Mouse (Mus musculus): ENCODE results near the gene Nek7. TPM values are rescaled to one million over a fixed set of nuclear protein-coding genes. Genes with fewer than 3 reads are reported as not detected.
A peak's percentile ranks its signal among the peaks of the same experiment; 100 is the strongest.

Gene Nek7
- polyA plus RNA-seq, 1 experiment from 2014 or later, result 17.8 TPM

- no peak overlapping the region for H3K9ac ChIP-seq
- H3K27ac ChIP-seq, result no peak overlapping the region
- peaks cover 20% of the 10 kb centered on the region for H3K4me1 ChIP-seq
- no peaks in the 10 kb centered on the region for H3K27me3 ChIP-seq (replicated peaks)
- H3K36me3 ChIP-seq (replicated peaks), result no peaks in the 10 kb centered on the region
- no peak overlapping the region for H3K4me3 ChIP-seq
- 57% methylated on average over 6 of the region's 6 CpGs for WGBS
- no peak overlapping the region for H3K4me2 ChIP-seq
- no peak for ATAC-seq (replicated peaks)
- no peaks in the 10 kb centered on the region for H3K9me3 ChIP-seq
Observed at GRCm38 (mm10) chr1:138517360-138518099, 102.4 kb downstream of the Nek7 start.

- no peaks in the 10 kb centered on the region for H3K9me3 ChIP-seq
- H3K27me3 ChIP-seq (replicated peaks), result no peaks in the 10 kb centered on the region
- WGBS, result 80% methylated on average over 2 of the region's 2 CpGs
- no peaks in the 10 kb centered on the region for H3K36me3 ChIP-seq (replicated peaks)
- ATAC-seq (replicated peaks), result no peak
- no peak overlapping the region for H3K9ac ChIP-seq
- no peak overlapping the region for H3K4me2 ChIP-seq
- H3K4me1 ChIP-seq, result peaks cover 20% of the 10 kb centered on the region
- no peak overlapping the region for H3K4me3 ChIP-seq
- no peak overlapping the region for H3K27ac ChIP-seq
Observed at GRCm38 (mm10) chr1:138516946-138517345, 103.0 kb downstream of the Nek7 start.

GRCm38 (mm10) chr1:138515362-138515761, 104.6 kb downstream of the Nek7 start:
- Histone ChIP-seq H3K4me1 (peaks cover 20% of the 10 kb centered on the region), H3K4me2 (peak overlapping the region; percentile 3; the same call in 1 of the 2 replicates), H3K9ac (no peak overlapping the region), H3K27ac (peak overlapping the region; percentile 27; the same call in 1 of the 2 replicates), H3K36me3 (replicated peaks) (no peaks in the 10 kb centered on the region), H3K27me3 (replicated peaks) (no peaks in the 10 kb centered on the region), H3K9me3 (no peaks in the 10 kb centered on the region), H3K4me3 (no peak overlapping the region)
- ATAC-seq (replicated peaks), result no peak
- WGBS, result 51% methylated on average over 9 of the region's 9 CpGs

GRCm38 (mm10) chr1:138513982-138514381, 106.0 kb downstream of the Nek7 start:
- peaks cover 20% of the 10 kb centered on the region for H3K4me1 ChIP-seq
- H3K4me2 ChIP-seq, result no peak overlapping the region
- H3K9me3 ChIP-seq, result no peaks in the 10 kb centered on the region
- no peaks in the 10 kb centered on the region for H3K36me3 ChIP-seq (replicated peaks)
- H3K9ac ChIP-seq, result no peak overlapping the region
- H3K4me3 ChIP-seq, result no peak overlapping the region
- no peak for ATAC-seq (replicated peaks)
- no peak overlapping the region for H3K27ac ChIP-seq
- H3K27me3 ChIP-seq (replicated peaks), result no peaks in the 10 kb centered on the region
- 87% methylated on average over 4 of the region's 4 CpGs for WGBS

GRCm38 (mm10) chr1:138510566-138510965, 109.4 kb downstream of the Nek7 start:
- Histone ChIP-seq H3K27me3 (replicated peaks) (no peaks in the 10 kb centered on the region), H3K4me2 (no peak overlapping the region), H3K36me3 (replicated peaks) (no peaks in the 10 kb centered on the region), H3K9ac (no peak overlapping the region), H3K4me1 (peaks cover 15% of the 10 kb centered on the region), H3K4me3 (no peak overlapping the region), H3K27ac (no peak overlapping the region), H3K9me3 (no peaks in the 10 kb centered on the region)
- no peak for ATAC-seq (replicated peaks)
- WGBS, result 49% methylated on average over 4 of the region's 4 CpGs

- no peak overlapping the region for H3K4me2 ChIP-seq
- WGBS, result 66% methylated on average over 13 of the region's 13 CpGs
Observed at GRCm38 (mm10) chr1:138507446-138508043, 112.4 kb downstream of the Nek7 start.

GRCm38 (mm10) chr1:138507014-138507413, 112.9 kb downstream of the Nek7 start:
- ATAC-seq (replicated peaks), result no peak; the same call in 1 of the 2 replicates

More at GRCm38 (mm10) chr1:138507446-138508043, 112.4 kb downstream of the Nek7 start:
- Histone ChIP-seq H3K9me3 (no peaks in the 10 kb centered on the region), H3K27ac (peak overlapping the region; percentile 25; the same call in 1 of the 2 replicates), H3K27me3 (replicated peaks) (no peaks in the 10 kb centered on the region), H3K4me3 (no peak overlapping the region), H3K4me1 (peaks cover 25% of the 10 kb centered on the region), H3K36me3 (replicated peaks) (no peaks in the 10 kb centered on the region), H3K9ac (no peak overlapping the region)
- ATAC-seq (replicated peaks), result no peak

GRCm38 (mm10) chr1:138504228-138504627, 115.7 kb downstream of the Nek7 start:
- H3K9me3 ChIP-seq, result no peaks in the 10 kb centered on the region
- 37% methylated on average over 5 of the region's 5 CpGs for WGBS
- peak overlapping the region; percentile 16; the same call in 1 of the 2 replicates for H3K4me2 ChIP-seq
- H3K36me3 ChIP-seq (replicated peaks), result no peaks in the 10 kb centered on the region
- H3K27me3 ChIP-seq (replicated peaks), result no peaks in the 10 kb centered on the region
- peaks cover 49% of the 10 kb centered on the region for H3K4me1 ChIP-seq
- H3K4me3 ChIP-seq, result no peak overlapping the region
- ATAC-seq (replicated peaks), result 0 out of 2 replicates have a peak, but pooled peaks have one; percentile 15
- H3K9ac ChIP-seq, result no peak overlapping the region
- H3K27ac ChIP-seq, result peak overlapping the region; percentile 69

More at GRCm38 (mm10) chr1:138507014-138507413, 112.9 kb downstream of the Nek7 start:
- H3K27ac ChIP-seq, result peak overlapping the region; percentile 25; the same call in 1 of the 2 replicates
- no peak overlapping the region for H3K4me3 ChIP-seq
- H3K4me1 ChIP-seq, result peaks cover 25% of the 10 kb centered on the region
- no peaks in the 10 kb centered on the region for H3K27me3 ChIP-seq (replicated peaks)
- H3K36me3 ChIP-seq (replicated peaks), result no peaks in the 10 kb centered on the region
- H3K9me3 ChIP-seq, result no peaks in the 10 kb centered on the region
- no peak overlapping the region for H3K9ac ChIP-seq
- 39% methylated on average over 4 of the region's 4 CpGs for WGBS
- no peak overlapping the region for H3K4me2 ChIP-seq

GRCm38 (mm10) chr1:138500691-138501090, 119.2 kb downstream of the Nek7 start:
- ATAC-seq (replicated peaks), result no peak
- H3K4me1 ChIP-seq, result peaks cover 60% of the 10 kb centered on the region
- H3K4me3 ChIP-seq, result no peak overlapping the region
- H3K9ac ChIP-seq, result no peak overlapping the region
- peak overlapping the region; percentile 88 for H3K27ac ChIP-seq
- H3K27me3 ChIP-seq (replicated peaks), result no peaks in the 10 kb centered on the region
- 17% methylated on average over 6 of the region's 6 CpGs for WGBS
- H3K4me2 ChIP-seq, result peak overlapping the region; percentile 45; the same call in 1 of the 2 replicates
- no peaks in the 10 kb centered on the region for H3K36me3 ChIP-seq (replicated peaks)
- H3K9me3 ChIP-seq, result no peaks in the 10 kb centered on the region

GRCm38 (mm10) chr1:138500155-138500554, 119.8 kb downstream of the Nek7 start:
- Histone ChIP-seq H3K4me1 (peaks cover 60% of the 10 kb centered on the region), H3K4me3 (peak overlapping the region; percentile 11; the same call in 1 of the 2 replicates), H3K36me3 (replicated peaks) (no peaks in the 10 kb centered on the region), H3K4me2 (peak overlapping the region; percentile 45), H3K9me3 (no peaks in the 10 kb centered on the region), H3K9ac (peak overlapping the region; percentile 40), H3K27me3 (replicated peaks) (no peaks in the 10 kb centered on the region), H3K27ac (peak overlapping the region; percentile 88)
- peak; percentile 64 for ATAC-seq (replicated peaks)
- 6% methylated on average over 10 of the region's 10 CpGs for WGBS

GRCm38 (mm10) chr1:138499461-138499860, 120.5 kb downstream of the Nek7 start:
- WGBS, result 11% methylated on average over 9 of the region's 9 CpGs
- peak; percentile 71 for ATAC-seq (replicated peaks)
- Histone ChIP-seq H3K27me3 (replicated peaks) (no peaks in the 10 kb centered on the region), H3K9me3 (no peaks in the 10 kb centered on the region), H3K9ac (peak overlapping the region; percentile 21; the same call in 1 of the 2 replicates), H3K4me1 (peaks cover 54% of the 10 kb centered on the region), H3K36me3 (replicated peaks) (no peaks in the 10 kb centered on the region), H3K27ac (peak overlapping the region; percentile 88), H3K4me3 (peak overlapping the region; percentile 24), H3K4me2 (peak overlapping the region; percentile 45)

GRCm38 (mm10) chr1:138491382-138492097, 128.4 kb downstream of the Nek7 start:
- Histone ChIP-seq H3K9ac (no peak overlapping the region), H3K4me1 (peaks cover 11% of the 10 kb centered on the region), H3K27me3 (replicated peaks) (no peaks in the 10 kb centered on the region), H3K4me3 (no peak overlapping the region), H3K27ac (0 out of 2 replicates have a peak overlapping the region, but pooled peaks have one; percentile 25), H3K4me2 (no peak overlapping the region), H3K36me3 (replicated peaks) (no peaks in the 10 kb centered on the region), H3K9me3 (no peaks in the 10 kb centered on the region)
- 60% methylated on average over 6 of the region's 6 CpGs for WGBS
- no peak for ATAC-seq (replicated peaks)

Measured in midbrain, embryonic 15.5 days (tissue).